Mouse (Mus musculus) brain, embryonic 14.5 days (tissue): ENCODE data around the gene Olfr1274-ps. TPM values are rescaled to one million over a fixed set of nuclear protein-coding genes. Genes with fewer than 3 reads are reported as not detected.

Source experiments
- DNase-seq: peaks from one replicate; pipeline ENCODE4 v3.0.0-alpha.2; 2011; ENCODE audit warnings: low read depth
- CTCF ChIP-seq: fragments of 200-500 bp; IDR thresholded peaks from 2 replicates; pipeline ENCODE4 v1.5.1; 2012; ENCODE audit warnings: inconsistent platforms, mild to moderate bottlenecking, moderate library complexity, borderline replicate concordance; ENCODE audit not compliant: insufficient read depth, insufficient read length; ENCODE audit errors: extremely low read depth
- POLR2A ChIP-seq: fragments of 200-500 bp; IDR thresholded peaks from 2 replicates; pipeline ENCODE4 v1.6.1; 2012; ENCODE audit warnings: mild to moderate bottlenecking, inconsistent platforms, borderline replicate concordance; ENCODE audit not compliant: poor library complexity, insufficient read depth, insufficient read length, severe bottlenecking; ENCODE audit errors: extremely low read depth
- polyA plus RNA-seq: library from polyadenylated mRNA; depleted of rRNA; stranded (reverse); fragments of >200 nt; gene quantifications from 2 replicates; pipeline ENCODE4 v1.2.3, GENCODE M21; 2012; rRNA removed

Olfr1274-ps gene
- polyA plus RNA-seq, 1 experiment, result not detected

DNA sequence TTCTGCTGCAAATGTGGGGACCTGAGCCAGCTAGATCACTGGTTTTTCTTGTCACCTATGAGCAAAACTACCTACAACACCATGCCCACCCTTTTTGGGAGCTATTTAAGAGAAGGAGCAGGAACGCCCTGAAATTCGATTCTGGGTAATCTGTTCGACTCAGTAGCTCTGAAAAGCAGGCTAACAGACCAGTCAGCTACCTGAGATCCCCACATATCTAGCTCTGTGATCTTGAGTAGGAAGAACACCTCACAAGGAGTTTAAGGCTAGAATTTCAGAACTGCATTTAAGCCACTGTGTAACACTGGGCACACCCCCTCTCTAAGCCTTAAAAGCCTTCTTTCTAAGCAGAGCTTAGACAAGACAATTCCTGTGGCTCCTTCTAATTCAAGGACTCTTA, 53.9 kb downstream of the Olfr1274-ps start:
- DNase-seq, result no peak
- TF ChIP-seq POLR2A (no peak), CTCF (no peak)

Other genes with a start within 250 kb of the Olfr1274-ps start
- not detected in 2 replicates for gene Olfr1270, start 245.6 kb upstream of the Olfr1274-ps start, polyA plus RNA-seq
- gene Olfr1506, start 174.2 kb upstream of the Olfr1274-ps start, polyA plus RNA-seq, result not detected in 2 replicates
- not detected in 2 replicates for gene Olfr142, start 141.1 kb upstream of the Olfr1274-ps start, polyA plus RNA-seq
- gene Olfr1271, start 127.7 kb upstream of the Olfr1274-ps start, polyA plus RNA-seq, result not detected in 2 replicates
- gene Olfr1272, start 105.8 kb upstream of the Olfr1274-ps start, polyA plus RNA-seq, result not detected in 2 replicates
- 0.03 TPM in 1 of 2 replicates, not detected in the other for gene Gm13769, start 76.5 kb upstream of the Olfr1274-ps start, polyA plus RNA-seq
- 6.1 and 11.7 TPM in 2 replicates for gene Ptprj, start 182.0 kb downstream of the Olfr1274-ps start, polyA plus RNA-seq